Comparison of ENCODE assay signal across 22 mouse cellular contexts in genomic region chr10:78589291-78589690, GRCm38 (mm10). TPM values are rescaled to one million over a fixed set of nuclear protein-coding genes. Genes with fewer than 3 reads are reported as not detected.
"Had no signal": no experiment of that assay in that cellular context is flagged by ENCODE, and none has a peak within 500 bp of the region (broad histone marks: within the 10 kb centered on the region; RNA-seq: fewer than 3 reads in every experiment).

No protein-coding gene starts in this region.

- H3K9ac ChIP-seq: limb, embryonic 15.5 days; liver, embryonic 14.5 days; liver, postnatal 0 days; lung, embryonic 14.5 days; midbrain, embryonic 12.5 days had no signal

- H3K4me2 ChIP-seq: liver, embryonic 11.5 days; midbrain, embryonic 12.5 days had no signal

- H3K9me3 ChIP-seq: limb, embryonic 15.5 days; midbrain, embryonic 12.5 days had no signal

- H3K27ac ChIP-seq: layer of hippocampus, adult 2 months; limb, embryonic 15.5 days; liver, embryonic 14.5 days; macrophage; midbrain, embryonic 12.5 days had no signal

- H3K27me3 ChIP-seq: limb, embryonic 15.5 days; midbrain, embryonic 12.5 days had no signal

- H3K4me3 ChIP-seq: layer of hippocampus, adult 2 months; midbrain, embryonic 12.5 days had no signal

- ATAC-seq: liver, postnatal 0 days; lung, postnatal 0 days had no signal

- DNase-seq: kidney, adult 2 months; layer of hippocampus, adult 9-11 months; liver, postnatal 0 days; lung, embryonic 14.5 days had no signal

RNA-seq across cellular contexts. Expression of gene Olfr1357, which starts 28.6 kb away (rescaled TPM):
- polyA plus RNA-seq: kidney, adult 2 months; kidney, embryonic 14.5 days; kidney, postnatal 0 days; large intestine, adult 2 months; limb, embryonic 11.5 days; limb, embryonic 15.5 days; liver, embryonic 11.5 days; liver, embryonic 14.5 days; liver, postnatal 0 days; lung, embryonic 14.5 days; lung, postnatal 0 days; macrophage; midbrain, embryonic 12.5 days; midbrain, postnatal 0 days; neural tube, embryonic 11.5 days; neural tube, embryonic 14.5 days; small intestine, adult 2 months; spleen, adult 2 months; stomach, embryonic 16.5 days; testis, adult 2 months had no signal
